Mouse (Mus musculus): Measurements from ENCODE around the gene Lrch1. TPM values are rescaled to one million over a fixed set of nuclear protein-coding genes. Genes with fewer than 3 reads are reported as not detected.

Lrch1 gene
- polyA plus RNA-seq, 1 experiment from 2014 or later = 13.0 TPM

GRCm38 (mm10) chr14:74940741-74941140, 6.9 kb downstream of the Lrch1 start:
- POLR2A ChIA-PET = no interaction called here
- no peak for ATAC-seq
- no peaks in the 10 kb centered on the region for H3K27me3 ChIP-seq
- CTCF ChIA-PET = interaction anchor here (1.2 kb wide), 1 partner anchor 11 kb away, joined by 3 read pairs; no protein-coding TSS in a partner anchor
- in situ Hi-C loops (cut with MboI; ENCODE audit: low pct_unique_long_range_greater_than_20kb) = no loop called here
- TF ChIP-seq CTCF (IDR thresholded peaks at IDR 0.05) = no peak
- DNase-seq (ENCODE audit: low read depth, low spot score) = no peak

- in situ Hi-C loops (cut with MboI; ENCODE audit: low pct_unique_long_range_greater_than_20kb) = no loop called here
- ATAC-seq (no peak), DNase-seq (ENCODE audit: low read depth, low spot score) (no peak)
- ChIA-PET POLR2A (interaction anchor here (0.6 kb wide), 1 partner anchor 394 kb away, joined by 5 read pairs; no protein-coding TSS in a partner anchor), CTCF (no interaction called here)
- no peaks in the 10 kb centered on the region for H3K27me3 ChIP-seq
- TF ChIP-seq CTCF (IDR thresholded peaks at IDR 0.05) = no peak
These were observed 8.3 kb downstream of the Lrch1 start for GRCm38 (mm10) chr14:74939355-74939754.

GRCm38 (mm10) chr14:74938896-74939295, 8.8 kb downstream of the Lrch1 start:
- DNase-seq (ENCODE audit: low read depth, low spot score) (no peak), ATAC-seq (no peak)
- no peak for TF ChIP-seq CTCF (IDR thresholded peaks at IDR 0.05)
- ChIA-PET POLR2A (no interaction called here), CTCF (no interaction called here)
- in situ Hi-C loops (cut with MboI; ENCODE audit: low pct_unique_long_range_greater_than_20kb) = no loop called here
- H3K27me3 ChIP-seq = no peaks in the 10 kb centered on the region

- ChIA-PET CTCF (interaction anchor here (0.8 kb wide), 1 partner anchor 9 kb away, joined by 3 read pairs; no protein-coding TSS in a partner anchor), POLR2A (no interaction called here)
- no peak for ATAC-seq
- H3K27me3 ChIP-seq = no peaks in the 10 kb centered on the region
- DNase-seq (ENCODE audit: low read depth, low spot score) = no peak
- no peak for TF ChIP-seq CTCF (IDR thresholded peaks at IDR 0.05)
- in situ Hi-C loops (cut with MboI; ENCODE audit: low pct_unique_long_range_greater_than_20kb) = no loop called here
These were observed 11.0 kb downstream of the Lrch1 start for GRCm38 (mm10) chr14:74936557-74937261.

- in situ Hi-C loops (cut with MboI; ENCODE audit: low pct_unique_long_range_greater_than_20kb) = no loop called here
- CTCF ChIA-PET = no interaction called here
- DNase-seq (ENCODE audit: low read depth, low spot score) (no peak), ATAC-seq (no peak)
- POLR2A ChIA-PET = no interaction called here
- no peaks in the 10 kb centered on the region for H3K27me3 ChIP-seq
- TF ChIP-seq CTCF (IDR thresholded peaks at IDR 0.05) = no peak
These were observed 12.6 kb downstream of the Lrch1 start for GRCm38 (mm10) chr14:74935111-74935510.

- DNase-seq (ENCODE audit: low read depth, low spot score) (no peak), ATAC-seq (no peak)
- no peaks in the 10 kb centered on the region for H3K27me3 ChIP-seq
- no peak for TF ChIP-seq CTCF (IDR thresholded peaks at IDR 0.05)
- in situ Hi-C loops (cut with MboI; ENCODE audit: low pct_unique_long_range_greater_than_20kb) = no loop called here
- CTCF ChIA-PET = no interaction called here
- POLR2A ChIA-PET = interaction anchor here (0.5 kb wide), 1 partner anchor 915 kb away, joined by 4 read pairs; no protein-coding TSS in a partner anchor
These were observed 13.5 kb downstream of the Lrch1 start for GRCm38 (mm10) chr14:74933960-74934710.

GRCm38 (mm10) chr14:74929739-74930138, 17.9 kb downstream of the Lrch1 start:
- ChIA-PET POLR2A (interaction anchor here (0.7 kb wide), 2 partner anchors 107 to 133 kb away, joined by 4 to 6 read pairs; no protein-coding TSS in a partner anchor), CTCF (interaction anchor here (0.6 kb wide), 1 partner anchor 11 kb away, joined by 3 read pairs; no protein-coding TSS in a partner anchor)
- DNase-seq (ENCODE audit: low read depth, low spot score) = no peak
- TF ChIP-seq CTCF (IDR thresholded peaks at IDR 0.05) = no peak
- in situ Hi-C loops (cut with MboI; ENCODE audit: low pct_unique_long_range_greater_than_20kb) = no loop called here
- no peak for ATAC-seq
- no peaks in the 10 kb centered on the region for H3K27me3 ChIP-seq

GRCm38 (mm10) chr14:74928809-74929432, 18.8 kb downstream of the Lrch1 start:
- TF ChIP-seq CTCF (IDR thresholded peaks at IDR 0.05) = no peak
- in situ Hi-C loops (cut with MboI; ENCODE audit: low pct_unique_long_range_greater_than_20kb) = no loop called here
- ChIA-PET CTCF (interaction anchor here (1.9 kb wide), 1 partner anchor 12 kb away, joined by 5 read pairs; no protein-coding TSS in a partner anchor), POLR2A (interaction anchor here (0.7 kb wide), 1 partner anchor 106 kb away, joined by 4 read pairs; no protein-coding TSS in a partner anchor)
- DNase-seq (ENCODE audit: low read depth, low spot score) (no peak), ATAC-seq (no peak)
- H3K27me3 ChIP-seq = no peaks in the 10 kb centered on the region

- DNase-seq (ENCODE audit: low read depth, low spot score) (no peak), ATAC-seq (no peak)
- CTCF ChIA-PET = interaction anchor here (1.3 to 1.9 kb wide), 5 partner anchors 11 to 22 kb away, joined by 3 to 5 read pairs (median 3); partner anchors contain the start of gene Lrch1
- TF ChIP-seq CTCF (IDR thresholded peaks at IDR 0.05) = no peak
- POLR2A ChIA-PET = interaction anchor here (1.4 to 1.7 kb wide), 2 partner anchors 16 to 33 kb away, joined by 3 read pairs; no protein-coding TSS in a partner anchor
- no peaks in the 10 kb centered on the region for H3K27me3 ChIP-seq
- in situ Hi-C loops (cut with MboI; ENCODE audit: low pct_unique_long_range_greater_than_20kb) = no loop called here
These were observed 20.6 kb downstream of the Lrch1 start for GRCm38 (mm10) chr14:74926899-74927571.

GRCm38 (mm10) chr14:74925951-74926517, 21.6 kb downstream of the Lrch1 start:
- ChIA-PET CTCF (interaction anchor here (1.3 to 1.4 kb wide), 2 partner anchors 16 to 21 kb away, joined by 3 read pairs; partner anchors contain the start of gene Lrch1), POLR2A (no interaction called here)
- ATAC-seq = no peak
- no peaks in the 10 kb centered on the region for H3K27me3 ChIP-seq
- no peak for DNase-seq (ENCODE audit: low read depth, low spot score)
- no peak for TF ChIP-seq CTCF (IDR thresholded peaks at IDR 0.05)
- in situ Hi-C loops (cut with MboI; ENCODE audit: low pct_unique_long_range_greater_than_20kb) = no loop called here

All from Patski (cell line).